Mouse (Mus musculus) heart, embryonic 11.5 days (tissue): ENCODE data around the gene Mrpl10. TPM values are rescaled to one million over a fixed set of nuclear protein-coding genes. Genes with fewer than 3 reads are reported as not detected.

Experiments used
- ATAC-seq: fragments of 200-750 bp; cut with Nextera tagmentation; replicated peaks from 2 replicates; pipeline ENCODE4 v1.8.0; 2017; ENCODE audit warnings: moderate library complexity; ENCODE audit not compliant: insufficient number of reproducible peaks, low FRiP score, low TSS enrichment
- H3K27ac ChIP-seq: fragments of 300-500 bp; sonication (generic); 2 replicates; pipeline ENCODE4 v1.5.1; 2014; ENCODE audit warnings: mild to moderate bottlenecking, low read depth, low read length
- H3K27me3 ChIP-seq: fragments of 300-500 bp; sonication (generic); 2 replicates; pipeline ENCODE4 v1.6.1; 2014; ENCODE audit warnings: mild to moderate bottlenecking, low read length, mixed read lengths; ENCODE audit not compliant: control insufficient read depth, insufficient read depth
- H3K36me3 ChIP-seq: fragments of 300-500 bp; sonication (generic); 2 replicates; pipeline ENCODE4 v1.6.1; 2014; ENCODE audit warnings: mild to moderate bottlenecking, low read length, moderate library complexity, mixed read lengths; ENCODE audit not compliant: control insufficient read depth, insufficient read depth
- H3K4me1 ChIP-seq: fragments of 300-500 bp; sonication (generic); 2 replicates; pipeline ENCODE4 v1.6.1; 2014; ENCODE audit warnings: low read length; ENCODE audit not compliant: control insufficient read depth, insufficient read depth
- H3K4me2 ChIP-seq: fragments of 300-500 bp; sonication (generic); 2 replicates; pipeline ENCODE4 v1.6.1; 2014; ENCODE audit warnings: mild to moderate bottlenecking, moderate library complexity
- H3K4me3 ChIP-seq: fragments of 300-500 bp; sonication (generic); 2 replicates; pipeline ENCODE4 v1.5.1; 2014; ENCODE audit warnings: low read depth, low read length
- H3K9ac ChIP-seq: fragments of 300-500 bp; sonication (generic); 2 replicates; pipeline ENCODE4 v1.6.1; 2014; ENCODE audit warnings: mild to moderate bottlenecking, low read depth, low read length, moderate library complexity
- H3K9me3 ChIP-seq: fragments of 300-500 bp; sonication (generic); replicated peaks from 2 replicates; pipeline ENCODE4 v1.6.1; 2016; ENCODE audit warnings: low read length; ENCODE audit not compliant: control insufficient read depth
- WGBS: fragments of 180-500 bp; shearing (Covaris S2); extraction: QIAGEN DNeasy Blood & Tissue Kit; methylation state at CpG from one replicate; pipeline ENCODE4 v1.1.7; 2014; ENCODE audit not compliant: insufficient replicate concordance; 5-methylcytosine and 5-hydroxymethylcytosine counted together
- microRNA-seq: library from miRNA; unstranded; fragments of <30 nt; microRNA quantifications from one replicate; pipeline ENCODE4, GENCODE M21; 2016; ENCODE audit warnings: borderline number of aligned reads
- polyA plus RNA-seq: library from polyadenylated mRNA; unstranded; fragments of >200 nt; fragmentation: Nextera tagmentation; extraction: Ambion mirVana; gene quantifications from 2 replicates; pipeline ENCODE4 v1.2.1, GENCODE M21; 2014

The Mrpl10 gene
- polyA plus RNA-seq, 1 experiment from 2014 or later: 87.2 TPM

- ATAC-seq: no peak
- 71% methylated on average over 6 of the region's 6 CpGs for WGBS
- no peaks in the 10 kb centered on the region for H3K9me3 ChIP-seq
- H3K4me3 ChIP-seq: no peak overlapping the region
- peaks cover 7% of the 10 kb centered on the region; the same call in 1 of the 2 replicates for H3K27me3 ChIP-seq
- peaks cover 12% of the 10 kb centered on the region for H3K4me1 ChIP-seq
- H3K9ac ChIP-seq: no peak overlapping the region
- H3K4me2 ChIP-seq: no peak overlapping the region
- no peaks in the 10 kb centered on the region for H3K36me3 ChIP-seq
- H3K27ac ChIP-seq: no peak overlapping the region
Measured at GRCm38 (mm10) chr11:97086365-97086764, 45.0 kb downstream of the Mrpl10 start.

GRCm38 (mm10) chr11:97094600-97094999 is 53.2 kb downstream of the Mrpl10 start:
- WGBS: 76% methylated on average over 2 of the region's 2 CpGs
- H3K9me3 ChIP-seq: no peaks in the 10 kb centered on the region
- no peak overlapping the region for H3K4me3 ChIP-seq
- H3K4me1 ChIP-seq: peaks cover 4% of the 10 kb centered on the region
- peaks cover 33% of the 10 kb centered on the region for H3K27me3 ChIP-seq
- no peak for ATAC-seq
- no peak overlapping the region for H3K4me2 ChIP-seq
- no peak overlapping the region for H3K9ac ChIP-seq
- H3K27ac ChIP-seq: no peak overlapping the region
- H3K36me3 ChIP-seq: no peaks in the 10 kb centered on the region

DNA sequence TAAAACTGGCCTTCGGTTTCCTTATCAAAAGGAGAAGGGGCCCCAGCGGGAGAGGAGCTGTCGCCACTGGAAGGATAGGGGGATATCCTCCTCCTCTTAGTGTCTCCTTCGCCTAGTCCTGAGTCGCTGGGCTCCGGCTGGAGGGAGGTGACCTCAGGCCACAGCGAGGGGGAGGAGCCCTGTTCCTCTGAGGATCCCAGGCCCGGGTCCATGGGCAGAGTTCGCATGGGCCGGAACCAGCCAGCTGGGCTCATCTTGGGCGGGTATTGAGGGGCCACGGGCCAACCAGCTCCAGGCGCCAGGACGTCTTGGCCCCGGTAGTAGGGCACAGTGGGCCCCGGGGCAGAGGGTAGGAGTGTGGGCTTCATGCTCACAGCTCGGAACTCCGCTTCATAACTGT is 57.4 kb downstream of the Mrpl10 start:
- Histone ChIP-seq H3K4me1 (peaks cover 4% of the 10 kb centered on the region), H3K27ac (no peak overlapping the region), H3K9ac (no peak overlapping the region), H3K4me2 (peak overlapping the region; percentile 46), H3K9me3 (no peaks in the 10 kb centered on the region), H3K27me3 (peaks cover 43% of the 10 kb centered on the region), H3K36me3 (no peaks in the 10 kb centered on the region), H3K4me3 (peak overlapping the region; percentile 21; the same call in 1 of the 2 replicates)
- 13% methylated on average over 18 of the region's 18 CpGs for WGBS
- ATAC-seq: no peak

Small RNAs within 50 kb of the gene (microRNA-seq; reads per million reads assigned to microRNA genes)
- gene Mir8103: 1.1 reads per million, percentile 15 among the genes with 10 or more reads in this experiment

Other genes with a start within 250 kb of the Mrpl10 start
- gene Nfe2l1, start 211.6 kb upstream of the Mrpl10 start, polyA plus RNA-seq: 36.5 and 44.0 TPM in 2 replicates
- gene Copz2, start 191.7 kb upstream of the Mrpl10 start, polyA plus RNA-seq: 102 and 105 TPM in 2 replicates
- 52.5 and 60.2 TPM in 2 replicates for gene Cdk5rap3, start 125.1 kb upstream of the Mrpl10 start, polyA plus RNA-seq
- gene Prr15l, start 113.5 kb upstream of the Mrpl10 start, polyA plus RNA-seq: 0.23 and 0.50 TPM in 2 replicates
- gene Pnpo, start 97.6 kb upstream of the Mrpl10 start, polyA plus RNA-seq: 63.9 and 68.0 TPM in 2 replicates
- gene Sp2, start 58.6 kb upstream of the Mrpl10 start, polyA plus RNA-seq: 17.3 and 17.9 TPM in 2 replicates
- gene Sp6, start 28.2 kb upstream of the Mrpl10 start, polyA plus RNA-seq: 0.07 and 0.11 TPM in 2 replicates
- gene Scrn2, start 11.6 kb upstream of the Mrpl10 start, polyA plus RNA-seq: 13.9 and 16.6 TPM in 2 replicates
- 0.59 and 0.93 TPM in 2 replicates for gene Lrrc46, start 153 bp upstream of the Mrpl10 start, polyA plus RNA-seq
- gene Osbpl7, start 9.1 kb downstream of the Mrpl10 start, polyA plus RNA-seq: 3.9 and 4.1 TPM in 2 replicates
- gene Tbx21, start 73.8 kb downstream of the Mrpl10 start, polyA plus RNA-seq: not detected in 2 replicates
- gene Tbkbp1, start 109.9 kb downstream of the Mrpl10 start, polyA plus RNA-seq: 5.7 and 6.8 TPM in 2 replicates
- 61.2 and 63.6 TPM in 2 replicates for gene Kpnb1, start 146.3 kb downstream of the Mrpl10 start, polyA plus RNA-seq
- gene Npepps, start 239.1 kb downstream of the Mrpl10 start, polyA plus RNA-seq: 78.0 and 79.8 TPM in 2 replicates